ENCODE assay signal across 7 mouse cellular contexts in genomic region chr9:108001922-108002770, GRCm38 (mm10). TPM values are rescaled to one million over a fixed set of nuclear protein-coding genes. Genes with fewer than 3 reads are reported as not detected.
DNase-seq lines count a peak whose midpoint lies in the region; ATAC-seq lines count a peak whose summit lies in the region.

Gene Ip6k1, plus strand, starts transcription at chr9:108002501.

- H3K4me1 ChIP-seq in embryonic facial prominence, embryonic 11.5 days (ENCODE audit: control insufficient read depth, insufficient read depth, low read length), result no peaks in the 10 kb centered on the region
- peaks cover 24% of the 10 kb centered on the region for H3K4me1 ChIP-seq in limb, embryonic 10.5 days
- H3K4me1 ChIP-seq in midbrain, embryonic 13.5 days (replicated peaks), result peaks cover 40% of the 10 kb centered on the region

- H3K27me3 ChIP-seq in embryonic facial prominence, embryonic 11.5 days (ENCODE audit: control insufficient read depth, insufficient read depth, low read length), result no peaks in the 10 kb centered on the region
- no peaks in the 10 kb centered on the region for H3K27me3 ChIP-seq in limb, embryonic 10.5 days (ENCODE audit: low read depth, poor library complexity, severe bottlenecking)
- H3K27me3 ChIP-seq in midbrain, embryonic 13.5 days, result no peaks in the 10 kb centered on the region

- peak within 1 kb of the TSS; percentile 88 for H3K4me3 ChIP-seq in embryonic facial prominence, embryonic 11.5 days (ENCODE audit: low read depth, low read length)
- H3K4me3 ChIP-seq in limb, embryonic 10.5 days, result peak within 1 kb of the TSS; percentile 99
- H3K4me3 ChIP-seq in midbrain, embryonic 13.5 days (replicated peaks), result peak within 1 kb of the TSS; percentile 94

- peak; percentile 100 for DNase-seq in adrenal gland, postnatal 14 days
- peak; percentile 100 for DNase-seq in embryonic facial prominence, embryonic 11.5 days (ENCODE audit: low spot score)
- DNase-seq in kidney, adult 11 months, result peak; percentile 100
- DNase-seq in limb, embryonic 10.5 days (ENCODE audit: low spot score), result peak; percentile 99
- DNase-seq in spleen, adult 12 weeks (ENCODE audit: low spot score), result peak; percentile 99

- WGBS in embryonic facial prominence, embryonic 11.5 days, result under 1% methylated on average over 51 of the region's 51 CpGs
- under 1% methylated on average over 51 of the region's 51 CpGs for WGBS in limb, embryonic 10.5 days
- under 1% methylated on average over 51 of the region's 51 CpGs for WGBS in midbrain, embryonic 13.5 days

- peak within 1 kb of the TSS; percentile 74 for H3K4me2 ChIP-seq in embryonic facial prominence, embryonic 11.5 days (ENCODE audit: low read depth, low read length)
- peak within 1 kb of the TSS; percentile 88 for H3K4me2 ChIP-seq in midbrain, embryonic 13.5 days (replicated peaks)

- H3K27ac ChIP-seq in embryonic facial prominence, embryonic 11.5 days (replicated peaks; ENCODE audit: low read depth, low read length), result peak within 1 kb of the TSS; percentile 65
- H3K27ac ChIP-seq in limb, embryonic 10.5 days, result peak within 1 kb of the TSS; percentile 97
- peak within 1 kb of the TSS; percentile 97 for H3K27ac ChIP-seq in midbrain, embryonic 13.5 days

- ATAC-seq in embryonic facial prominence, embryonic 11.5 days (replicated peaks; ENCODE audit: insufficient number of reproducible peaks, low FRiP score, low TSS enrichment, low read depth), result peak; percentile 99
- peak; percentile 97 for ATAC-seq in granulocyte monocyte progenitor cell, adult 5-6 weeks (replicated peaks; ENCODE audit: poor library complexity, severe bottlenecking)
- peak; percentile 98 for ATAC-seq in midbrain, embryonic 13.5 days

- no peaks in the 10 kb centered on the region for H3K36me3 ChIP-seq in embryonic facial prominence, embryonic 11.5 days (replicated peaks; ENCODE audit: control insufficient read depth, insufficient read depth, low read depth, low read length)
- H3K36me3 ChIP-seq in limb, embryonic 10.5 days, result peaks cover 10% of the 10 kb centered on the region
- H3K36me3 ChIP-seq in midbrain, embryonic 13.5 days, result no peaks in the 10 kb centered on the region

- H3K9ac ChIP-seq in embryonic facial prominence, embryonic 11.5 days (replicated peaks; ENCODE audit: low read length), result peak within 1 kb of the TSS; percentile 94
- peak within 1 kb of the TSS; percentile 98 for H3K9ac ChIP-seq in midbrain, embryonic 13.5 days (replicated peaks)

- no peaks in the 10 kb centered on the region for H3K9me3 ChIP-seq in embryonic facial prominence, embryonic 11.5 days (replicated peaks; ENCODE audit: control insufficient read depth, low read length)
- no peaks in the 10 kb centered on the region for H3K9me3 ChIP-seq in limb, embryonic 10.5 days (replicated peaks)
- H3K9me3 ChIP-seq in midbrain, embryonic 13.5 days, result no peaks in the 10 kb centered on the region

RNA-seq across cellular contexts. Expression of gene Ip6k1, which starts in this region (rescaled TPM):
- total RNA-seq in adrenal gland, postnatal 14 days (2021), result 92.7 and 106 TPM in 2 replicates
- polyA plus RNA-seq in embryonic facial prominence, embryonic 11.5 days (2014; fragmentation: Nextera tagmentation; extraction: Ambion mirVana), result 28.0 and 30.1 TPM in 2 replicates
- 27.1 TPM in 2 replicates for total RNA-seq in granulocyte monocyte progenitor cell, adult 5-6 weeks (2014; fragmentation: Nextera tagmentation)
- 31.6 and 42.7 TPM in 2 replicates for total RNA-seq in granulocyte monocyte progenitor cell, adult 5-6 weeks (2017)
- polyA plus RNA-seq in limb, embryonic 10.5 days (2016; fragmentation: Nextera tagmentation; extraction: Ambion mirVana), result 54.1 and 69.8 TPM in 2 replicates
- polyA plus RNA-seq in midbrain, embryonic 13.5 days (2015; fragmentation: Nextera tagmentation; extraction: Ambion mirVana), result 97.2 and 107 TPM in 2 replicates

Comparison
In these comparisons a context has a peak if more than half of its experiments do, and no peak if none do; other contexts are left out.
1. Peak in every context shown above with its lines: DNase-seq, ATAC-seq, H3K4me3 ChIP-seq and H3K27ac ChIP-seq.